Mouse (Mus musculus) ovary, postnatal 14 days (tissue): Measurements from ENCODE around the gene 2700081O15Rik.
"Not testable (repeated sequence)": the region's sequence is repeated elsewhere in the genome, so short reads cannot be mapped to it uniquely, and the experiment has no call there.

Experiments used
- DNase-seq: peaks from one replicate; pipeline ENCODE4 v3.0.0; 2022; ENCODE audit warnings: low spot score

The 2700081O15Rik gene

DNA sequence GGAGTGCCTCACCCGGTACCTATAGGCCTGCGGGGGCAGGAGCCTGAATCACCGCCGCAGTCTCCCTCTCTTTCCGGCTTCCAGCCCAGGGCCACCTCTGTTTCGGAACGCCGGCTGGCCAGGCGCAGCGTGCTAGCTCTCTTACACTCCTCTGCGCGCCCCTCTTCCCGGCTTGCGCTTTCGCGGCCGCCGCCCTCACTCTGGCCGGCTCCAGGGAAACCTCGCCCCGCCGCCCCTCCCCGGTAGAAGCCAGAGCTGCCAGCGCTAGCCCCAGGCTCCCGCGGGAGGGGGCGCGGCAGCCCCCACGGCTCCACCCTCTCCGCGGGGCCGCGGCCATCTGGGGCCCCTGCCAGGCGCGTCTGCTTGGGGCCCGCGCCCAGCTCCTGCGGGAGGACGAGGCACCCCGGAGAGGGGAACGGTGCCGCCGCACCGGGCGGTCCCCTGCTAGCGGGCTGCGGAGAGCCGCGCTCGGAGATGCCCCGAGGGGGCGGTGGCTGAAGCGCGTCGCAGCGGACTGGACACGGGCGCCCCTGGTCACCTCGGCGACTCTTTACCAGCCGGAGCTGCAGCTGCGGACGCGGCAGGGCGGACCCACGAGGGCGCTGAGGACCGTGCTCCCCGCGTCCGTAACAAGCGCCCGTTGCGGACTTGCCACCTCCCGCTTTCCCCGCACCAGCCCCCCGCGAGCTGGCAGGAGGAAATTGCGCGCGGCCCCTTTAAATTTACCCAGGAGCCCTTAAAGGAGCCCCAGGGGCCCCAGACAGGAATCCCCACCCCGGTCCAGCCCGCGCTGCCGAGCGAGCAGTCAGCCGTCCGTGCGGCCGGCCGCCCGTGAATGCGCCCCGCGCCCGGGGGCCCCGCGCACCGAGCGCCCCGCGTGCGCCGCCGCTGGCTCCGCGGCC is at the start of gene 2700081O15Rik:
2700081O15Rik (plus strand) TSS at position 792 of the 902 bp plus-strand sequence.
- peak; percentile 66 for DNase-seq

DNA sequence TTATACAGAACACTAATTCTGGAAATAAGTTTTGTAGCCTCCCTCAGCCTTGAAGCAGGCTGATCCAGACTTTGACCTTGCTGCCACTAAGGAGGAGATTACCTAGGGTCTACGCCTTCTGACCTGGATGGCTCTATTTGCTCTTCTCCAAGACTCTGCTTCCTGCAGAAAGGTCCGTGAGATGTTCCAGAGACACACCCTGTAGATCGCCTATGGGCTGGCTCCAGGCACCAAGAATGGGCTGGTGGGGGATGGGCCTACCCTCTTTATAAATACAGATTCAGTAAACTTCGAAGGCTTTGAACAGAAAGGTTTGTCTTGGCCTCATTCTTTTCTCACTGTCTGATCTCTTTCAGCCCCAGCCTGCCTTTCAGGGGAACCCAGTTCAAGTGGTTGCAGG is 48.0 kb upstream of the 2700081O15Rik start:
- not testable (repeated sequence) for DNase-seq

DNA sequence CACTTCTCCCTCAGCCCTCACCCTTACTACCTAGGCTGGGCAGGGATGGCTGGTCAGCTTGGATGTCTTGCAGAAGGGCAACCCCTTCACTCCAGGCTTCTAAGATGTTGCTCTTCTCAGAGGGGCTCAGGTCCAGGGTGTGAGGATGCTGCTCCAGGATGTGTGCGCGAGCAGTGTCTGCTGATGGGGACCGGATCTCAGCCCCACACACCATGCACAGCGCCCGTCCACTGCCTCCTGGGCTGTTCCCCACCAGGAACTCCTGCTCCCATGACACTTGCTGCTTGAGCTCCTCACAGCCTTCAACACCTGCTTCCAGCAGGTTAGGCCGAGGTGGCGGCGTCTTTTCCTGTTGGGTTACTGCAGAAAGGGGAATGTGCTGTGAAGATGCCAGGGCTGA is 42.9 kb upstream of the 2700081O15Rik start:
- DNase-seq: no peak

DNA sequence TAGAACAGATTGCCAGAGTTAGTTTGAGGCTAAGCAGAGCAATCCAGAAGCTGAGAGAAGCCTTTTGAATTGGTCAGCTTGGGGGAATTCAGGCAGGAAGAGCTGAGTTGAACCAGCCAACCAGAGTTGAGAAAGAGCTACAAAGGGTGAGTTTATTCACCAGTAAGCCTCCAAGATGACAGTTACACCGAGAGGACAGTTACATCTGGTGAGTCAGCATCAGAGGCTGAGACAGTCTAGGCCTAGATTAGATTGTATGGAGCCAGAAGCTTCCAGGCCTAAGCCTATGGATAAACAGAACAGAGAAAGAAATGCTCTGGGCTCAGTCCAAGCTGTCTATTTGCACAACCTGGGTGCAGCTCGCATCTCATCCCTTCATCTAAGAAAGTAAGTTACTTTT is 39.8 kb upstream of the 2700081O15Rik start:
- DNase-seq: no peak

DNA sequence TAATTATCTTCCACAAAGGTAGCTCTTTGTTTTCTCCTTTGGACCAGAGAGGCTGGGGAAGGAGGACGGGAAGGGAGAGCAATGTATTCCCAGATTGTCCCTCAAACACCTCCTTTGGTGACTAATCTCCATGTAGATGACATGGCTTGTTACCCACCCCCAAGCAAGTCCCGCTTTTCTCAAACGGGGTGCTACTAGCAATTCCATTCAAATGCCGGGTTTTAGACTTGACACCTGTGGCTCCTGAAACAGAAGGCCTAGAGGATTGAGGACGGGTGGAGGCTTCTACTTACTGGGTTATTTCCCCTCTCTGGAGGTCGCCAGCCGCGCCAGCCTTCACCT is 35.5 kb upstream of the 2700081O15Rik start:
- DNase-seq: no peak

DNA sequence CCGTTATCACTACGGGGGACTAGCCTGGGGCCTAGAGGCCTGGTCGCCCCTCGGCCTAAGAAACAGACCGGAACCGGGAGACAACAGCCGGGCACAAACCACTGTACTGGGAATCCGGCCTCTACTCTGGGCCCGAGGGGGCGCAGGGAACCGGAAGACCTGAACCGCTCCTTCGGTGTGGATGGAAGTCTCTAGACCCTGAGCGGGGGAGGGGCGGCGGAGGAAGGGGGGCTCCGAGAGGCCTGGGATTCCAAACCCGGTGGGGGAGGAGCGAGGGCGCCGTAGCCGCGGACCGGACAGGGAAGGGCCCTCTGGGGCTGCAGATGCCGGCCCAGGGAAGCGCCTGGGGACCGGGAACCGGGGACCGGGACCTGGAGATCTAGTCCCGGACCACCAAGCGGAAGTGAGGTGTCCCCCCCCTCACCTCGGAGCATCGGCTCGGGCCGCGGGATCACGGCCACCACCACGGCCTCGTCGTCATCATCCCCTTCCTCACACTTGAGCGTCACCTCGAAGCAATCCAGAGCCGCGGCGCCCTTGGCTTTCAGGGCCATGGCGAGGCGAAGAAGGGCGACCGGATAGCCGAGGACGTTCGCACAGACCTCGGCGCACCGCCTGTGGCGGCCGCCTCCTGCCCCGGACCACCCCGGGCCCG is 35.0 kb upstream of the 2700081O15Rik start:
- DNase-seq: peak; percentile 63

DNA sequence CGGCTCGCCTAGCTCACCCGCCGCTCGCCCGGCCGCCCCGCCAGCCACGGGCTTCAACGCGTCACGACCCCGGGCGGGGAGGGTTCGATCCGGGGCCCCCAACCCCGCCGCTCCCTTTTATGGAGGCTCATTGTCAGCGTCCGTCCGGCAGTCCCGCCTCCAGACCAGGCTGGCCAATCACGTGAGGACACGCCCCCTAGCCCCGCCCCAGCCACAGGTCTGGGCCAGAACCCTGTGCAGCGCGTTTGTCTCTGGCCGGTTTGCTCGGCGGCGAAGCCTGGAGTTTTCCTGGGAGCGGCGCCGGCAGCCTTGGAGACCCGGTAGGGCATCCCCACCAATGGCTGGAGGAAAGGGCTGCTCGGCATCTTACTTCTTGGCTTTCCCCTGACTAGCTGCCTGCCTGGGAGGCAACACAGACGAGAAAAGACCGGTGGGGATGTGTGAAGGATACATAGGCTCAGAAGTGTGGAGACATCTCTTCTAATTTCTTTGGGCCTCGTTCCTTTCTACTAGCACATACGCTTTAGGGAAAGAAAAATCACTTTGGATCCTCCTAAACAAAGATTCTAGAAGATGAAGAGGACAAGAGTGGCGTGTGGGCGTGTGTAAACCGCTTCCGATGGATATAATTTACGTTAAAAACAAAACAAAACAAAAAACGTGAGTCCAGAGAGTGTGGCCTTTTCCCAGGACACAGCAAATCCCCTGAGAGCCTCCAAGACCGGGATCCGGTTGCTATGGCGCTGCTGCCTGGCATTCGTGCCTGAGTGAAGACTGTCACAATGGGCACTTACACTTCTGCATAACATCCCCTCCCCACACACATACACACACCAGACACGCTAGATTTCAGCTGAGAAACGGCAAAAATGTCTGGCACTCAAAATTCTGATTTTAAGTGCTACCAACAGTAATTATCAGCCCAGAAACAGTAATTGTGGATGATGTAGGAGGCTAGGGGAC is 34.2 kb upstream of the 2700081O15Rik start, which contains the start of gene Spindoc:
Spindoc (minus strand) TSS at position 92 of the 963 bp plus-strand sequence.
- DNase-seq: peak; percentile 99

DNA sequence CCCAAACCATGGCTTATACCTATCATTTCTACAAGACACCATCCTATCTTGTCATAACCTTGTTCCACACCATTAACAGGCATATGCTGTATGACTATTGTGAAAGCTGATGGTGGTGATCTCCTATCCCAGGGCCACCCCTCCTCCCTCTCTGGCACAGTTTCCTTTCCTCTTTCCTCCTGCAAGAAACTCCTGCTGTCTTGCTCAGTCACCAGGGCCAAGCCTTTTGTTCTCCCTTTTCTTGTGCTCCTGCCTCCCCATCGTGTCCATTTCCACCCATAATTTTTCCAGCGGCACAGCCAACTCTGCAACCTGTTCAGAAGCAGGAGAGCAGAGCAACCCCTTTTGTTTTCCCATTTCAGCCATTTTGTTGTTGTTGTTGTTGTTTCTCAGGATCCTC is 31.4 kb upstream of the 2700081O15Rik start:
- no peak for DNase-seq

DNA sequence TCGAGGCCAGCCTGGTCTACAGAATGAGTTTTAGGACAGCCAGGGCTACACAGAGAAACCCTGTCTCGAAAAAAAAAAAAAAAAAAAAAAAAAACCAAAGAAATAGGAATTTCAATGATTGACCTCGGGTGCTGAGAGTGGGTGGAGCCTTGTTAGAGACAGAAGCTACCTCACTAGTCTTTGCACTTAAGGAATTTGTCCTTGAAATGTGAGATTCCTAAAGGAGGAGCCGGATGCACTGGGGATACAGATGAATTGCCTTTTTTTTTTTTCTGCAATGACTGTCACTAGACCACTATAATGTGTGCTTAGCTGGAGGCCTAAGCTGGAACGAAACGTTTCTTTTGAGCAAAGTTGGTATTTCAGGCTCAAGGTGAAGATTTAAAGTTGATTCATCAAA is 28.9 kb upstream of the 2700081O15Rik start:
- DNase-seq: no peak

DNA sequence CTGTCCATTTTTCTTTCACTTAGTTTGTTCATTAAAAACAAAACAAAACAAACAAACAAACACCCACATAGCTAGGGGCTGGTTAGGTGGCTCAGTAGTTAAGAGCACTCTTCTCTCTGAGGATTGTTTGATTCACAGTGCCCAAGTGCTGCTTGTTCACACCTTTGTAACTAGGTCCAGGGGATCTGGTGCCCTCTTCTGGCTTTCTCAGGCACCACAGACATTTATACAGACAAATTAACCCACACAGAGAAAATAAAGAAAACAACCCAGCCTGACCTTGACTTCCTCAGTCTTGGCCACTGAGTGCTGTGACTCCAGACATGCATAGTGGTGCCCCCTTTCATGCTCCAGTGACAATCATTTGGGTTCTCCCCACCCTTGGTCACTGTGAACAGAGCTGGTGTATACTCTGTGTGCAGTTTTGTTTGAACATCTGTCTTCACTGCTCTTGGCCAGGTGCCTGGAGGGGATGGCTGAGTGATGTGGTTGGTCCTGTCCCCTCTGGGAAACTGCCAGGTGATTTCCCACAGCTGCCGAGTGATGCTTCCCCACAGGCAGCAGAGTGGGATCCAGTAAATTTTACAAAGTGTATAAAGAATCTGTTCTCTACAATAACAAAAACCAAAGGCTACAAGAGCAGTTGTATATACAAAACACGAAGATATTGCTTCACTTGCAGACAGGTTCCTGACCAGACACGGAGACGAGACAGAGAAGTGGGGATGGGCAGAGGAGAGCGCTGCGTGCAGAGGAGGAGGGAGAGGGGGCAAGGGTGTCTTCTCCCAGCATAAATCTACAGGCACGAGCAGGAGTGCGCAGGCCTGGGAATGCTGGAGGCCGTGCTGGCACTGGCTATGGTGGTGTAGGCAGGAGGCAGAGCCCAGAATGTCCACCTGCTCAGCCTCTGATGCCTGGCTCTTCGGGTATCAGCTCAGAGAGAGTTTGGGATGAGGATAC is 20.3 kb upstream of the 2700081O15Rik start:
- not testable (repeated sequence) for DNase-seq

DNA sequence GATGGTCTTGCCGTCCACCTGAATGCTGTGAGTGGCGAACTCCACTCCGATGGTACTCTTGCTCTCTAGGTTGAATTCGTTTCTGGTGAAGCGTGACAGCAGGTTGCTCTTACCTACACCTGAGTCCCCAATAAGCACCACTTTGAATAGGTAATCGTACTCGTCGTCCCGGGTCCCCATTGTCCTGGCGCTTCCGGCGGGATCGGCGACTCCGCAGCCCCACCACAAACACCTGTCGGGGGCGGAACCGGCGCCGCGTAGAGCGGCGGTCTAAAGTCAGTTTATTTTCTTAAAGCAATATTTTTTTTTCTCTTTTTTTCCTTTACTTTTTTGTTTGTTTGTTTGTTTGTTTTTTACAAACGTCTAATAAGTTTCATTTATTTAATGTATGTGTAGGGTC is 18.5 kb upstream of the 2700081O15Rik start:
- not testable (repeated sequence) for DNase-seq

DNA sequence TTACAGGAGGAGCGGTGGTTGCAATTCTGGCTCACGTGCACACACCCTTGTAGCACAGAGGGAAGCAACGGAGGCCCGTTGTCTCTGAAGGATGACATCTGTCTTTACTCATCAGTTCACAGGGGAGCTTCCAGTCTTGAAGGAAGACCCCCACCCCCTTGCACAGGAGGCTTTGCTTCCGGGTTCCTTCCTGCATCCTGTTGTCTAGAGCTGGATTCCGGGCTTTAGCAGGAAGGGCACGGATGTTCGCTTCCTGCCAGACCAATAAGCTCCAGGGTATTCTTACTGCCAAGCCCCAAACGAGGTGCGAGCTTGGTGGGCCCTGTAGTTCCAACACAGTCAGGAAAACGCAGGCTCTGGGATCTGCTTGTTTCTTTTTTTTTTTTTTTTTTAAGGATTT is 16.8 kb upstream of the 2700081O15Rik start:
- DNase-seq: no peak

DNA sequence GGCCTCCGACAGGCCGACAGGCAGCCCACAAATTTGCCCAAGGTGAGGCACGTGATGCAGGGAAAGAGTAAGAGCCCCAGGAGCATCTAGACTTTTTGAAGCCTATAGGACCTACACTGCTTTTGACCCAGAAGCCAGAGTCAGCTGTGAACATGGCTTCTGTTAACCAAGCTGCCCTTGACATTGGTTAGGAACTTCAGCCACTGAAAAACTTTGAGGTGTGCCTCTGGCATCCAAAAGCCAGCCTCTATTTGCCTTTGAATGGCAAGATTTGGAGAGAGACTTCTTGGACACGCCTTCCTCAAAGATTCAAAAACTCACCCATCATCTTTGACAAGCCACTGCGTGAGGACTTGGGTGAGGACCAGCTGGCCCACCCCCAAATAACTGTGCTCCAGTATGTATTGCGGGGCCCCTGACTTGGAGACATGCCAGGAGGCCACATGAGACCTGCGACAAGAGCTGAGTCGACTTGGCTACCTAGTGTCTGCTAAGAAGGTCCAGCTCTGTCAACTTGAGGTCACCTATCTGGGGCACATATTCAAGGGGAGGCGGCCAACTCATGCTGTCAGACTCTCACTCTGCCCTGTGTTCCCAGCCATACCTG is 12.7 kb upstream of the 2700081O15Rik start:
- no peak for DNase-seq

DNA sequence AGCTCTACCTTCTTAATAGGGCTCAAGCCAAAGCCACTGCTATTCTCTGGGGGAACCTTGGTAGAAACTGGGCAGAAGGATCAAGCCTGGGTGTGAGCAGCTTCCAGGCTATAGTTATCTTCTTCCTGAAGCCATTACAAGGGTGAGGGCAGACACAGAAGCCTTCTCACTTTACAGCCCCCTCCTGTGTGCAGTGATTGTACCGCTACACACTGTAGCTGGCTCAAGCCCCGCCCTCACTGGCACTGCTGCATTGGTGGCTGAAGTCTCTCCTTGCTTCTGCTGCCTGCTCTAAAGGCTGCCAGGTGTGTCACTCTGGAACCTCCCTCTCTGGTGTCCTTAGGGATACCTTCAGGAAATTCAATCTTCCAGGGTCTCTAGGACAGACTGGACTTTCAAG is 5.1 kb upstream of the 2700081O15Rik start:
- DNase-seq: no peak

DNA sequence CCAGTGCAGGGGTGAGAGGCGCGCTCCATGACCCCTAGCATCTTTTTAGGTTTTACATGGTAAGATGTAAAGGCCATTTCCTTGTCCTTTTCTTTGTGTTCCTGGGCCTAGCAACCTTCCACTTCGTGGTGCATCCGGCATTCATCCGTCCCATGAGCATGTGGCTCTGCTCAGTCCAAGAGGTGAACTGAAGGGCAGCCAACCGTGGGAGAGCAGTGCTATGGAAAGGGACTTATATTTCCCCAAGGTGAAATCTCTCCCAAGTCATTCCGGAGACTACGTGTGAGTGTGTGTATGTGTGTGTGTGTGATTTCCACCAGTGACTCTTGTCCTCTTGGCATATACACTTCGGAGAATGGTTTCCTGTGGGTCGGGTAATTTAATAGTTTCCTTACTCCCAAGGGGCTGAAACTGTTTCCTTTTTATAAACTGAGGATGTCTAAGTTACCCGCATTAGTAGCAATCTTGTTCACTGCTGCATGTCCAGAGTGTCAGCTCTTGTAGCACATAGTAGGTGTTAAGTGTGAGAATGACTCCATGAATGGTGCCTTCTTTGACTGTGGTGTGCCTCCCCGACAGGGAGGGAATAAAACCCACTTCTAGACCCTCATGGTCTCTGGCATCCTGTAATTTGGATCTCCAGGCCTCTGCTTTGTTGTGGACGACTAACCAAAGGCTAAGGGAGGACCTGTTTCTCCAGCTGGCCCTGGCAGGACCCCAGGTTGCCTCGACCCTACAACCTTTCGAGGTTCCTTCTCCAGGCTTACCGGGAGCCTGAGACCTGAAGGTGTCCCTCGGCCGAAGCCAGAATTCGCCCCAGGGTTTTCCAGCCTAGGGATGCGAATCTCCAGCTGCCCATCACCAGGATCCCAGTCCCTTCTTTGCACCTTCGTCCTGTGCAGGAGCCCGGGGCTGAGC is 1.2 kb upstream of the 2700081O15Rik start:
- no peak for DNase-seq

DNA sequence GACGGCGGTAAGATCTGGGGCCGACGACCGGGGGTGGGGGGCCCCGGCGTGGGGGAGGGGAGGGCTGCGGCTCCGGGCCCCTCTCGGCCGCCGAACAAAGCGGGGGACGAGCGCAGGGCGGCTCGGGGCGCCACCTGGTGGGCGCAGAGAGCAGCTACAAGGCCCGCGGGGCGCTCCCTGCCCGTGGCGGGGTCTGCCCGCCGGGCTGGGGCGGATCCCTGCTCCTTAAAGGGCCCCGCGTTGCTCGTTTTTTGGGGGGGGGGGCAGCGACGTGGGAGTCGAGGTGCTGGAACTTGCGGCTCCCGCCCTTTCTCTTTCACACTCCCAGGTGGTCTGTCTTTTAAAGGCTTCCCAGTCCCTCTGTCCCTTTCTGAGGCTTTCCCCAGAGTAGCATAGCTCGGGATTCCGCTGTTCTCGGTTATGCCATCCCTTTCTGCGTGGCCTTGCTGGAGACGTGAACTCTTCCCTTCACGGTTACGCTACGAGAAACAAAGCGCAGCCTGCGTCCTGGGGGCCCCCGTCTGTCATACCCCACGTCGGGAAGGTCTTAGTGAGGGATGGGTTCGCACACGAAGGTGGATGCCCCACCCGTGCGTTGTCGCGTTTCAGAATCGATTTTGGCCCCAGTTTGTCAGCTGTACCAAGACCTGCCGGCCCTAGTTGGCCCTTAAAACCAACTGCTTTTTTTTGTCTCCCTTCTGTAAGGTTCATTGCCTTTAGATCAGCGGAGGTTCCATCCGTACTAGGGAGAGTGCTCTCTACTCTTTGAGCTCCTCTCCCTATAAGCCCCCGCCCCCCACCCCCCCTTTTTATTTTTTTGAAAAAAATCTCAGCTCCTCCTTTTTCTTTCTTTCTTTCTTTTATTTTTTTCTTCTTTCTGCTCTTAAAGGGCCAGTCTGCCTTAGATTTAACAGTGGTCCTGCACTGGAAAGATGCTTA is 755 bp downstream of the 2700081O15Rik start:
- DNase-seq: peak; percentile 87

DNA sequence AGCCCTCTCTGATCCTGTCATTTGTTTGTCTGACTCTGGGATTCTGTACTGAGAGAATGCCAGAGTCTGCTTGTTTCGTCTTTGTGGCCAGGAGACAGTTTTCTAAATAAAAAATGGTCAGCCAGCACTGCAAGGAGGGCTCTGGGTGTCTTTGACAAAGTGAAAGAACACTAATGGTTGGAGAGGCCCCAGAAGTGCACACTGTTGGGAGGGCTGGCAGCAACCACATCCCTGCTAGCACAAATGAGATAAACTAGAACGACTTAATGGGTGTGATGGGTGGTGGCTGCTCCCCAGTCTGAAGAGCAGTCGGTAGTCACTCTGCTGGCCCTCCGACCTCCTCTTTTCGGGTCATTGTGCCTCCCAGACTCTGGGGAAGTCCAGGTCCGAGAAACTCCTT is 1.7 kb downstream of the 2700081O15Rik start:
- no peak for DNase-seq

DNA sequence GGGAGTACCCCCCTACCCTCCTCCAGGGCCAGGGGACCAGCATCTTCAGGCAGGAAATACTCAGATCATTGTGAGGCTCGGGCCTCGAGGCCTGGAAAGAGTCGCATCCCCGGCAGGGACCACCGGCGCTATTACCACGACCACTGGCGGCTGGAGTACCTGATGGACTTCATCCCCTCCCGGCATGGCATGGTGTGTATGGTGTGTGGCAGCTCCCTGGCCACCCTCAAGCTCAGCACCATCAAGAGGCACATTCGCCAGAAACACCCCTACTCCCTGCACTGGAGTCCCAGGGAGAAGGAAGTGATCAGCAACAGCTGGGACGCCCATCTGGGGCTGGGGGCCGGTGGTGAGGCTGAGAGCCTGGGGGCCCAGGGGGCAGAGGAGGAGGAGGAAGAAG is 2.7 kb downstream of the 2700081O15Rik start:
- no peak for DNase-seq
